Mouse (Mus musculus) liver, adult 2 months (tissue): ENCODE measurements around the gene Hlcs. TPM values are rescaled to one million over a fixed set of nuclear protein-coding genes. Genes with fewer than 3 reads are reported as not detected.

Experiments used
- DNase-seq: peaks from one replicate; pipeline ENCODE4 v3.0.0-alpha.2; 2011; ENCODE audit warnings: low read depth, low spot score; ENCODE audit errors: extremely low read depth
- H3K27ac ChIP-seq: fragments of 200-500 bp; replicated peaks from 2 replicates; pipeline ENCODE4 v1.5.1; 2012; ENCODE audit warnings: low read depth, mild to moderate bottlenecking, control low read depth, inconsistent platforms, low read length; ENCODE audit not compliant: insufficient read depth
- H3K27me3 ChIP-seq: fragments of 200-500 bp; 2 replicates; pipeline ENCODE4 v1.6.1; 2012; ENCODE audit warnings: mild to moderate bottlenecking, moderate library complexity, low read length, inconsistent platforms; ENCODE audit not compliant: control insufficient read depth, insufficient read depth
- H3K36me3 ChIP-seq: fragments of 200-500 bp; 2 replicates; pipeline ENCODE4 v1.6.1; 2012; ENCODE audit warnings: low read length, inconsistent platforms; ENCODE audit not compliant: control insufficient read depth, insufficient read depth
- H3K4me1 ChIP-seq: fragments of 200-500 bp; 2 replicates; pipeline ENCODE4 v1.6.1; 2011; ENCODE audit warnings: low read length; ENCODE audit not compliant: control insufficient read depth, insufficient read depth
- H3K4me3 ChIP-seq: fragments of 200-500 bp; 2 replicates; pipeline ENCODE4 v1.5.1; 2011; ENCODE audit warnings: low read depth, mild to moderate bottlenecking, control low read depth, low read length, moderate library complexity; ENCODE audit not compliant: insufficient read depth
- H3K79me2 ChIP-seq: fragments of 200-500 bp; 2 replicates; pipeline ENCODE4 v1.6.1; 2012; ENCODE audit warnings: inconsistent platforms, mild to moderate bottlenecking, low read length, moderate library complexity; ENCODE audit not compliant: control insufficient read depth, insufficient read depth
- H3K9ac ChIP-seq: fragments of 200-500 bp; 2 replicates; pipeline ENCODE4 v1.6.1; 2012; ENCODE audit warnings: low read depth, mild to moderate bottlenecking, control low read depth, inconsistent platforms, low read length
- CTCF ChIP-seq: fragments of 200-500 bp; IDR thresholded peaks from 2 replicates; pipeline ENCODE4 v1.5.1; 2011; ENCODE audit warnings: low read depth, low read length, control low read depth
- POLR2A ChIP-seq: fragments of 200-500 bp; IDR thresholded peaks from 2 replicates; pipeline ENCODE4 v1.6.1; 2011; ENCODE audit warnings: low read length, control low read depth; ENCODE audit not compliant: insufficient read depth; ENCODE audit errors: extremely low read depth
- WGBS: fragments of 180-500 bp; shearing (Covaris S2); methylation state at CpG from one replicate; pipeline ENCODE4 v1.1.7; 2018; 5-methylcytosine and 5-hydroxymethylcytosine counted together
- polyA plus RNA-seq: library from polyadenylated mRNA; depleted of rRNA; stranded (reverse); fragments of >200 nt; gene quantifications from 2 replicates; pipeline ENCODE4 v1.2.3, GENCODE M21; 2012
- total RNA-seq: library from RNA; depleted of rRNA; stranded (reverse); fragments of >200 nt; gene quantifications from 2 replicates; pipeline ENCODE4 v1.2.3, GENCODE M21; 2014

Gene Hlcs
- total and polyA plus RNA-seq, 2 experiments = 6.0 to 7.2 TPM

DNA sequence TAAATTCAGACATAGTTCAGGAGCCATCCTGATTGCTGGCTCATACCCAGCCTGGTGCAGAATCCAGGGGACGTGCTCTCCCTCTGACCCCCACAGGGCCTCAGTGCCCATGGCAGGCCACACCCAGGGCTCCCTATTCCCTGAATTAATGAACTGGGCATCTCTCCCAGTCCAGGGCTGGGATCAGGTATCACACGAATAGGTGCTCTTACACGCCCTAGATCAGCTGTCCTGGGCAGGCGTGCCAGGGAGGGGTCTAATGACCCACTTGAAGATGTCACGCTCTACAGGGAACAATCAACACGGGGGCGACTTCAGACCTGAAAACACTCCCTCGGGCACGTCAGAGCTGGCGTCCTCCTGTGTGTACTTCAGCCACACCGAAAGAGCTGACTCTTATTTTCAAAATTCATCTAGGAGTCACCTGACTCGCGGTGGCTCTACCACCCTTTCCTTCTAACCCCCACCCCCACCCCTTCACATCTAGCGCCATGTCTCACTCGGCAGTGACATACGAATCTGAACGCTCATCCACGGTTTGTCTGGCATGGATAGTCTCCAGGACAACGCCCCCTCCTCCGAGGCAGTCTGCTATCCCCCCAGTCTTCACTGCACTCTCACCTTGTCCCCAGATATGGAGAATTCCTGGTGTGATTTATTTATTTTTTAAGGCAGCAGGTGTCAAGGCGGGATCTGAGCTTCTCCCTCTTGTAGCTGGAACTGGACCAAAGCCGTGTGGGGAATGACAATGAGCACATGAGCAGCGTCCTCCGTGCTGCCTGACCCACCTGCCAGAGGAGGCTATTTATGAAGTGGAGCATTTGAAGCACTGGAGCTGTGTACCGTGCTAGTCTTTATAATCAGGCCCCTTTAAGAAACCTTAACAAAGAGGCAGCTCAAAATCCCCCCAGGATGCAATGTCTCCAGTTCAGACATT is 121.7 kb downstream of the Hlcs start:
- DNase-seq = no peak
- Histone ChIP-seq H3K79me2 (no peaks in the 10 kb centered on the region), H3K27me3 (no peaks in the 10 kb centered on the region), H3K4me3 (no peak overlapping the region), H3K4me1 (no peaks in the 10 kb centered on the region), H3K9ac (no peak overlapping the region), H3K27ac (no peak overlapping the region), H3K36me3 (no peaks in the 10 kb centered on the region)
- TF ChIP-seq POLR2A (no peak), CTCF (no peak)
- WGBS = 93% methylated on average over 25 of the region's 25 CpGs

DNA sequence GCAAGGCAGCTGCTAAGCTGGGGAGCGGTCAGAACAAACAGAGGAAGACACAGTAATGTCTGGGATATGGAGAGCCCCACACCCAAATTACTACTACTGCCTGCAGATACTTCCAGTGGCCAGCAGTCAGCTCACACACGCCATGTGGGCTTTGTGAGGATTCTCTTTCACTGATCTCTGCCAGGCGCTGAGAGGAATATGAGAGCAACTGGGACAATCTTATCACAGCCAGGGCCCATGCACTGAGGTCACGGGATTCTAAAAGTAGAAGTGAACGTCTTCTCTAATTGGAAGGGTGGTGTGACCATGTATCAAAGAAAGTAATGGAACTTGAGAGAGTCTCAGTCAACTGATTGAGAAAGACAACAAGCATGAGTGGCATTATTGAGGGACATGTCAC is 123.1 kb downstream of the Hlcs start:
- H3K4me1 ChIP-seq = no peaks in the 10 kb centered on the region
- H3K27me3 ChIP-seq = no peaks in the 10 kb centered on the region
- no peak overlapping the region for H3K9ac ChIP-seq
- WGBS = 93% methylated on average over 5 of the region's 5 CpGs
- no peak overlapping the region for H3K27ac ChIP-seq
- no peak for TF ChIP-seq CTCF
- no peak for TF ChIP-seq POLR2A
- no peak for DNase-seq
- no peaks in the 10 kb centered on the region for H3K79me2 ChIP-seq
- H3K36me3 ChIP-seq = no peaks in the 10 kb centered on the region
- no peak overlapping the region for H3K4me3 ChIP-seq

DNA sequence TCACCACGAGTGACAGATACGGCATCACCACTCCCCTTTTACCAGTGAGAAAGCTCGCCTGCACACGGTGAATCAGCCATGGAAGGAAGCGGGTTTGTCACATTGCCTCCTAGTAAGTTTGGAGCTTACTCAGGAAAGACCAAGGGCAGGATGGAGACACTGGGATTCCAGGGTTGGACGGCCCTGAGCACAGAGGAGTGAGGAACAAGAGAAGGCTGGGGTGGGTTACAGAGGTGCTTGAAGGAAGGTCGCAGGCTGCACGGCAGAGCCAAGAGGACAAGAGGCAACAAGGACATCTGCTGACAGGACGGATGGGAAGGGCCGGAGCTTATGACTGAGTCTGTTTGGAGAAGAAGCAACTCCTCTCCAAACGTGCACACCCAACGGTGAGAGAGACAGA is 126.8 kb downstream of the Hlcs start:
- DNase-seq = no peak

DNA sequence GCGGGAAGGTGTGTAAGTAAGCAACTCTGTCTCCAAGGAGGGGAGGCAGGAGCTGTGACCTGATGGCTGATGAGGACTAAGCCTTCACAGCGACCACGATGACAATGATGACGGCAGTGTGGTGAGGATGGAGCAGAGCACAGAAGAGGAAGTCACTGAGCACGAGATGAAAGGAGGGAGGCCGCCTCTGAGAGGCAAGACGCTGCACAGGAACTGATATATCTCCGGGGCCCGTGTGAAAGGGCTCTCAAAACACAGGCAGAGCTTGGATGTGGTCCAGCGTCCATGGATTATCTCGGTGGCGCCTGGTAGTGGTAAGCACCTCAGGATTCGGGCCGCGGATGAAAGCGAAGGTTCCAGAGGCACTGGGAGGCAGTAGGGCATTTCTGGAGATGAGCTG is 127.9 kb downstream of the Hlcs start:
- H3K27me3 ChIP-seq = no peaks in the 10 kb centered on the region
- no peak overlapping the region for H3K27ac ChIP-seq
- 77% methylated on average over 16 of the region's 16 CpGs for WGBS
- no peak overlapping the region for H3K9ac ChIP-seq
- no peak overlapping the region for H3K4me3 ChIP-seq
- H3K79me2 ChIP-seq = no peaks in the 10 kb centered on the region
- DNase-seq = no peak
- H3K36me3 ChIP-seq = no peaks in the 10 kb centered on the region
- no peaks in the 10 kb centered on the region for H3K4me1 ChIP-seq
- no peak for TF ChIP-seq CTCF
- TF ChIP-seq POLR2A = no peak

More for the DNA sequence above, 126.8 kb downstream of the Hlcs start:
- Histone ChIP-seq H3K9ac (no peak overlapping the region), H3K4me1 (no peaks in the 10 kb centered on the region), H3K79me2 (no peaks in the 10 kb centered on the region), H3K27me3 (no peaks in the 10 kb centered on the region), H3K27ac (no peak overlapping the region), H3K36me3 (no peaks in the 10 kb centered on the region), H3K4me3 (no peak overlapping the region)
- TF ChIP-seq POLR2A (no peak), CTCF (no peak)
- 93% methylated on average over 12 of the region's 12 CpGs for WGBS

DNA sequence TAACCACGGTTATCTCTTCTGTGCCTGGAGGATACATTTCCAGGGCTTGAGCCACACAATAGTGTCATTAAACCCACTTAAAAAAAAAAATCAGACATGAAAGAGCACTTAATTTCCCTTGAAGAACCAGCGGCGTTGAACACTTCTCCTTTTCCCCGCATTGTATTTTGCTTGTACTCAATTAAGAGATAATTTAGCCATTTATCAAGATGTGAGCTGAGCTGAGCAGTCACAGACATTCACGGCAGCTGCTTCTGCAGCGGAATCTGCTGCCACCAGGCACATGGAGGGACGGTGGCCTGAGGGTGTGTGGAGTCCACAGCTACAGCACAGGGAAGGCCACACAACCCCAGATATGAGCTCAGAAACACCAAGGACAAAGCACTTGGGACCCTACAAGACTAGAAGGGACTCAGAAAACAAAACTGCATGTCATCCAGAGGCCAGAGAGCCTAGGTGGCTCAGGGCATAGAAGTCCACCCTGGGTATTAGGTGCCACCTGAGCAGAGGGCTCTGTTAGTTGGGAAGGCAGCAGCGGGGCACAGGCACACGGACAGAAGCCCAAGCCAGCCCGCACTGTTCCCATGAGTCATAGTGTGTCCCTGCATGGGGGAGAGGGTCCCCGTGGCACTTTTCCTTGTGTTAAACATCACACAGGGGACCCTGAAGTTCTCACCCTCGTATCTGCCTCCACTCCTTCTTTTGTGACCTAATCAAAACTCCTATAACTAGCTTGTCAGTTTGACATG is 133.1 kb downstream of the Hlcs start:
- no peaks in the 10 kb centered on the region for H3K27me3 ChIP-seq
- H3K27ac ChIP-seq = no peak overlapping the region
- no peaks in the 10 kb centered on the region for H3K4me1 ChIP-seq
- no peak for DNase-seq
- no peaks in the 10 kb centered on the region for H3K79me2 ChIP-seq
- no peak overlapping the region for H3K9ac ChIP-seq
- H3K4me3 ChIP-seq = no peak overlapping the region
- no peak for TF ChIP-seq CTCF
- TF ChIP-seq POLR2A = no peak
- WGBS = 82% methylated on average over 12 of the region's 12 CpGs
- no peaks in the 10 kb centered on the region for H3K36me3 ChIP-seq
